Mouse (Mus musculus) frontal cortex, adult 2 months (tissue): Measurements from ENCODE around the gene Gm12216. TPM values are rescaled to one million over a fixed set of nuclear protein-coding genes. Genes with fewer than 3 reads are reported as not detected.
"Not testable (repeated sequence)": the region's sequence is repeated elsewhere in the genome, so short reads cannot be mapped to it uniquely, and the experiment has no call there.

Experiments
- DNase-seq, 2 experiments: peaks; one replicate each; pipeline ENCODE4 v3.0.0; 2022; ENCODE audit warnings: low spot score in 1 of 2; ENCODE audit errors: extremely low spot score in 1 of 2
- polyA plus RNA-seq: library from polyadenylated mRNA; depleted of rRNA; stranded (reverse); fragments of >200 nt; gene quantifications from 2 replicates; pipeline ENCODE4 v1.2.3, GENCODE M21; 2012

Gm12216 gene
- polyA plus RNA-seq, 1 experiment, result 3.2 TPM

DNA sequence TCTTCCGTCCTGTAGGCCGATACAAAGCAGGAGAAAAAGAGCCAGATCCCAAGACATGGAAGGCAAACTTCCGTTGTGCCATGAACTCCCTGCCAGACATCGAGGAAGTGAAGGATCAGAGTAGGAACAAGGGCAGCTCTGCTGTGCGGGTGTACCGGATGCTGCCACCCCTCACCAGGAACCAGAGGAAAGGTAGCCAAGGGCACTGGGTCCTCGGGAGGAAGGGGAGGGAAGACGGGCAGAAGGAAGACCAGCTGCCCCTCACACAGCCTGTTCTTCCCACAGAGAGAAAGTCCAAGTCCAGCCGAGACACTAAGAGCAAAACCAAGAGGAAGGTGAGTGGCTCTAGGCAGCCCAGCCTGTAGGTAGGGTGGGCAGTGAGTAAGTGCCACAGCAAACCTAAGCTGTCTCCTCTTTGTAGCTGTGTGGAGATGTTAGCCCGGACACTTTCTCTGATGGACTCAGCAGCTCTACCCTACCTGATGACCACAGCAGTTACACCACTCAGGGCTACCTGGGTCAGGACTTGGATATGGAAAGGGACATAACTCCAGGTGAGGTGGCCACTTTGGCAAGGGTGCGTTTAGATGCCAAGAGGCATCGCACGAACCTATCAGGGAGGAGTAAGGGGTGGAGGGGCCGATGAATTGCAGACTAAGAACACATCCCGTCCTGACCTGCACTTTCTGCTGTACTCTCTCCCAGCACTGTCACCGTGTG is 85.3 kb downstream of the Gm12216 start:
- no peak for DNase-seq

DNA sequence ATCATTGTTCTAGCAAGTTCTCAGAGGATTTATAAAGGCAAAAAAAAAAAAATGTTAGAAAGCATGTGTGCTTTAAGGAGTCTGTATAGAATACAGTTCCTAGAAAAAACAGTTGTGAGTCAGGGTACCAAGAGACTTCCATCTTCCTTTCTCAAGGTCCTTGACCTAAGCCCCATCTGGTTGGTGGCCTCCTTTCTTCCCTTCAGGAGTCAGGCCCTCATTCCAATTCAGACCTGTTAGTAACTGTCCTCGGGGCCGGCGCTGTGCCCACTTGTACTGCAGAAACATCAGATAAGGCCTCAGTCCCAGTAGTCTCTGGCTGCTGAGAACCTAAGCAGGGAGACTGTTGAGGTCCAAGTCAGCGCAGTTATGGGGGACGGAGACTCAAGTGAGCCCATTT is 86.0 kb downstream of the Gm12216 start, which contains the start of gene Gm17334:
Gm17334 (minus strand) TSS at position 101 of the 400 bp plus-strand sequence.
- no peak for DNase-seq

- no peak for DNase-seq
Observed at GRCm38 (mm10) chr11:53772536-53772935, 86.5 kb downstream of the Gm12216 start.

DNA sequence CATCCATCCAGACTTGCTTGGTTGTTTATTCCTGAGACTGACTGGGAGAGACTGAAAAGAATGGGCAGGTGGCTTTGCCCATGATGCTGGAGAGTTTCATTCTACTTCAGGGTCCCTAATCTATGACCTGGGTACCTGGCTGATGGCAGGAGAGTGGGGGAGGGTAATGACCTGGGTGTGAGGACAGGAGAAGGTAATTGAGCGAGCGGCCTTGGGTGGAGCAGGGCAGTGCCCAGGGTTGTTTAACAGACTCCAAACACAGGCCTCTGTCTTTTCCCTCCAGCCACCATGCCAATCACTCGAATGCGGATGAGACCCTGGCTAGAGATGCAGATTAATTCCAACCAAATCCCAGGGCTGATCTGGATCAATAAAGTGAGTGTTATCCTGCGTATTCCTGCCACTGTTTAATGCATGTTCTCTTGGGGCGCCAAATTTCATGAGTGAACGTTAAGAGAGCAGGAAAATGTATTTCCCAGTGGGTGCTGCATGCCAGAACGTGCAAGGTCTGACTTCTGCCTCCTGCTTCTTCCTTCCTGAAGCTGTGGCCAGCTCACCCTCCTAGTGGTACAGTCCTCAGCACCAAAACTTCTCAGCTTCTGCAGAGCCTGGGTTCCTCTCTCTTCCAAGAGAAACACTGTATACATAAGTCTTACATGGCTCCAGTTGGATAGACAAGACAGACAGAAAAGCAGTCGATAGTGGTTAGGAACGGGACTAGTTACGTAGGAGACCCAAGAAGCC is 87.9 kb downstream of the Gm12216 start:
- DNase-seq, result no peak

DNA sequence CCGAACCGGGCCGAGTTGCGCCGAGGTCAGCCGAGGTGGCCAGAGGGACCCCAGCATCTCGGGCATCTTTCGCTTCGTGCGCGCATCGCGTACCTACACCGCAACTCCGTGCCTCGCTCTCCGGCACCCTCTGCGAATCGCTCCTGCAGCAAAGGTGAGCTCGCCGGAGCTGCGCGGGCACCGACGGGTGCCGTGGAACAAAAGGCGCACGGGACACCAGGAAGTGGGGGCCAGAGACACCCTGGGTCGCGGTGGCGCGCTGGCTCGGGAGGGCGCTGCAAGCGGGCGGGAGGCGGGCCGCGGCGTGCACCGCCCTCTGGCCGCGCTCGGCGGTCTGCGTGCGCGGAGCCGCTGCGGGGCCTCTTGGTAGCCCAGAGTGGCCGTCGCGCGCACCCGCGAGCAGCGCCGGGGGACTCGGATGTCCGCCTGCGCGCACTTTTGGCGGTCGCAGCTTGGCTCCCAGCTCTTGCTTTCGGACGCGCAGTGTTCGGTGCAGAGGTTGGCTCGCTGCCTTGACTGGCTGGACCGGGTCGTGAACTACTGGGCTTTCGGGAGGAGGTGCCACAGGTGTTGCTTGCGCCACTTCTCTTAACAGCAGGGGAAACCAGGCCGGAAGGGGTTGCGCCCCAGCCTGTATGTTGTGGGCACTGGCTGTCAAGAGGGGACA is 88.8 kb downstream of the Gm12216 start:
- DNase-seq, result peak in 1 of 2 experiments; percentile 58

DNA sequence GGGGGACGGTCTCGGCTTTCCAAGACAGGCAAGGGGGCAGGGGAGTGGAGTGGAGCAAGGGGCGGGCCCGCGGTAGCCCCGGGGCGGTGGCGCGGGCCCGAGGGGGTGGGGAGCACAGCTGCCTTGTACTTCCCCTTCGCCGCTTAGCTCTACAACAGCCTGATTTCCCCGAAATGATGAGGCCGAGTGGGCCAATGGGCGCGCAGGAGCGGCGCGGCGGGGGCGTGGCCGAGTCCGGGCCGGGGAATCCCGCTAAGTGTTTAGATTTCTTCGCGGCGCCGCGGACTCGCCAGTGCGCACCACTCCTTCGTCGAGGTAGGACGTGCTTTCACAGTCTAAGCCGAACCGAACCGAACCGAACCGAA is 89.3 kb downstream of the Gm12216 start, which contains the start of gene Irf1:
Irf1 (plus strand) TSS at position 255 of the 365 bp plus-strand sequence.
- peak; percentile 67 to 86 for DNase-seq

- DNase-seq, result no peak
Observed at GRCm38 (mm10) chr11:53769185-53769576, 89.9 kb downstream of the Gm12216 start.

GRCm38 (mm10) chr11:53768422-53769184 is 90.5 kb downstream of the Gm12216 start:
- DNase-seq, result no peak

DNA sequence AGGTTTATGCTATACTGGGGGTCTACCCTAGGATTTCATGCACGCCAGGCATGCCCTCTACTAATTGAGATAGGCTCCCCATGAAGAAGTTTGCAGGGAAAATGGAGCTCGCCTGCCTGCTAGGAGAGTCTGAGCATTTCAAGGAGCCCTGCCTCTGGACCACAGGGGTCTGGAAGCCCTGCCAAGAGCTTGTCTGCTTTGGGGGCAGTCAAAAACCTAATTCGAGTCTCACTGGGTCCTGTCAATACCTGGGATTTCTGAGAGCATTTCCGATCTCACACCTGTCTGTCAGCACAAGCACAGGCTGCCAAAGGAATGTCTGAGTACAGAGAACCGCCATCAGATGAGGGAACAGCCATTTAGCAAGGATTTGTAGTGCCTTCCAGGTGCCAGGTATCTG is 94.5 kb downstream of the Gm12216 start:
- no peak for DNase-seq

DNA sequence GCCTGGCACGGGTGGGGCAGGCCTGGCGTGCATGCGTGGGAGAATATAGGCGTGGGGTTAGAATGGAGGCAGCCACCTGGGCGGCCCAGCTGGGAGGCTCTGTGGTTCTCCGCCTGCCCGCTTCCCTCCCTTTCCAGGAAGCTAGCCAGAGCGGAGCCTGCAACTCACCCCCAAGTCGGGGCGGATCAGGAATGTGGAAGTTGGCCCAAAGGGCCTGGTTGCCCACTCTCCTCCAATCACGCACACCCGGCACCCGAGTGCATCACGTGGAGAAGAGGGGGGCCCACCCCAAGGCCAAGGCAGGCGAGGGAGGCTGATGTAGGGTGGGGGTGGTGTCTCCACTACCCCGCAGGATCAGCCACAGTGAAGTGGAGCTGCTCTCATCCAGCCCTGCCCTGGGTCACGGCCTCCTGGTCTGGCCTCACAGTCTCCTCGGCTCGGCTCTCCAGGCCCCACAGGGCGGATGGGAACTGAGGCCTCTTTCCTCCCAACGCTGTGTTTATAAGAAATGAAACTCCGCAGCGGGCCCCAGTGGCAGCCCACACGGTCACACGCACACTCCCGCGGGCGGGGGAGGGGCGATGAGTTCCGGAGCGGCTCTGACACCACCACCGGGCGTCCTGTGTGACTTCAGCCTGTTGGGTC is 95.4 kb downstream of the Gm12216 start:
- peak; percentile 60 to 76 for DNase-seq

DNA sequence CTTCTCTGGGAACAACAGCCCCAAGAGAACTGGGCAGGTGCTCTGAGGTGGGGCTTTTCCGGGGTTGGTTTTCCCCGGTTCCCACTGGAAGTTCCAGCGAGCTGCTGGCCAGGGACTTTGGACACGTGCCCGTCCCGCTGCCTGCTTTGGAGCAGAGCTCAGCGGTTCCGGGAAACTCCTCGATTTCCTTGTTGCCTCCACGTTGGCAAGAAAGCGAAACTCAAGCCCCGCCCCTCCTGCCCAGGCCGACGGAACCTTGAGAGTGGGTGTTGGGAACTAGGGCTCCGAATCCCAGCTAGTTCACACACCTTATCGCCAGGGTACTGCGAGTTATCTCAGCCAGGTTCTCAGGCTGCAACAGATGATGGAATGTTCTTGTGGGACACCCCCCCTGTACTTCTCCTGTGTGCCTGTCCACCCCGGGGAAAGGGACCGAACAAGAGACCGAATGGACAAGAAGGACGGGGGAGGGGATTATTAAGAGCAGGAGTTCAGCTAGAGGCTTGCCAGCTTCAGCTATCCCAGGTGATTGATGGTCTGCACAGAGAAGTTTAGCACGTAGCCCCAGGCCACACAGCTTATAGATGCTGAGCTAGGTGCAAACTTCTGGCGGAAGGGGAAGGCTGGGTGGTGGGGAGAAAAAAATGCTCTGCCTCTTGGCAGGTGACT is 96.1 kb downstream of the Gm12216 start:
- DNase-seq, result peak in 1 of 2 experiments; percentile 53

- no peak for DNase-seq
Observed at GRCm38 (mm10) chr11:53762426-53762825, 96.6 kb downstream of the Gm12216 start.

DNA sequence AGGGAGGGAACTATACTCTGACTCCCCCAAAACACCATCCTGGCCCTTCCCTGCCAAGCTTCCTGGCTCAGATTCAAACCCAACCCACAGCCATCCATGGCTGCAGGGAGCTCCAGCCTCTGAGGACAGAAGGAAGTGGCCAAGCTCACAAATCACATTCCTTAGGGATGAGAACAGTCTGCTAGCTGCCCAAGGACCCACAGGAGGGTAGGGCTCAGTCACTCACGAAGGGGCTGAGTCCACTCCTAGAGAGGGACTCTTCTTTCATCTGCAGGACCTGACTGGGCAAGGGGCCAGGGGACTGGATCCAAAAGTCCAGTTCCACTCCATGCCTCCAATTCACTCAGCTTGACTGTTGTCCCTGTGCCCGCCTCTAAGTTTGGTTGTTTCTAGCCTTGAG is 97.2 kb downstream of the Gm12216 start:
- DNase-seq, result peak in 1 of 2 experiments; percentile 19

DNA sequence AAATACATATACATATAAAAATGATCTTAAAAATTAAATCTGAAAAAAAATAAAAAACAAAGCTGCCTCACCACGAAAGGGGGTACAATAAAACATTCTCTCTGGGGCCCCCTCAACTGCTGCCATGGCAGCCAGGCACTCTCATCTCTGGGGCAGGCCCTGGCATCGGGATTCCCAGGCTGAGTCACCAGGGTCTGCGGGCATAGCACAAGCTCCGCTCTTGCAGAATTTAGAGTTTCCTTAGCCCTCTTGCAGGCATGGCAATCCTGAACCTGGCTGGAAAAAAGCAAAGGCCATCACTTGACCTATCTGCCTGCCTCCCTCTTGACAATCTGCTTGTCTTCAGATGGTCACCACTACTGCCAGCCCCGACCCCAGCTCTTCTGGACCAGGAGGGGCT is 97.8 kb downstream of the Gm12216 start:
- no peak for DNase-seq

DNA sequence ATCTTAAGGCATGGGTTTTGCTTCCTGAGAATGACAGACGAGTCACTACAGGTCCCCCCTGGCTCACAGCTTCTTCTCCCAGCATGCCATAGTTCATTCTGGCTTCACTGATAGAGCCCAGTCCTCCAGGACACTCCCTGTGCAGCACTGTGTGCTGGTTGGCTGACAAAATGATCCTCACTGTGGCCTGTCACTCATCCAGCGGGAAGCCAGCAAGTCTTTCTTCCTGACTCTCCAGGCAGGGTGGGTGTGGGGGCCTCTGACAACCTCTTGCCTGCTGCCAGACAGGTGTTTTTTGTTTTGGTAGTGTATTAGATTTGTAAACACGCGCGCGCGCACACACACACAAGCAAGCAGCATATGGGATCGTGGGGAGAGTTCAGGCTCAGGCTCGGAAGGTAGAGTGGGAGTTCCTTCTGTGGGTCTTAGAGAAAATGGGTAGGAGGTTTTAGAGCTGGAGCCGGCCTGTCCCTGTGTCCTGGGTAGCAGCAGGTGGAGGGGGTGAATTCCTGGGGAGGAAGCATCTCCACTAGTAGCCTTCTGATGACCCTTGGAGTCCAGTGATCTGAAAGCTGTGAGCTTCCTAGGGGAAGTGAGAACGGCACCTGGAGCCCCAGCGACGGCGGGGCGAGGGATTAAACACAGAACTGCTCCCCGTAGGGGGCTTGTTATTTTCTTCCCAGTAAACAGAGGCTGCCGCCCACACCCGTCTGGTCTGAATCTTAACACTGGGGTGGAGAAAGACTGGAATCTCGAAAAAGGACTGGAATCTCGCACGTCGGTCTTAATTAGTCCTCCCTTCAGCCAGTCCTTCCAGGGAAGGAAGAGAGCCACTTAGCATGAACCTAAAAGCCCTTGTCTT is 99.3 kb downstream of the Gm12216 start:
- DNase-seq, result no peak

DNA sequence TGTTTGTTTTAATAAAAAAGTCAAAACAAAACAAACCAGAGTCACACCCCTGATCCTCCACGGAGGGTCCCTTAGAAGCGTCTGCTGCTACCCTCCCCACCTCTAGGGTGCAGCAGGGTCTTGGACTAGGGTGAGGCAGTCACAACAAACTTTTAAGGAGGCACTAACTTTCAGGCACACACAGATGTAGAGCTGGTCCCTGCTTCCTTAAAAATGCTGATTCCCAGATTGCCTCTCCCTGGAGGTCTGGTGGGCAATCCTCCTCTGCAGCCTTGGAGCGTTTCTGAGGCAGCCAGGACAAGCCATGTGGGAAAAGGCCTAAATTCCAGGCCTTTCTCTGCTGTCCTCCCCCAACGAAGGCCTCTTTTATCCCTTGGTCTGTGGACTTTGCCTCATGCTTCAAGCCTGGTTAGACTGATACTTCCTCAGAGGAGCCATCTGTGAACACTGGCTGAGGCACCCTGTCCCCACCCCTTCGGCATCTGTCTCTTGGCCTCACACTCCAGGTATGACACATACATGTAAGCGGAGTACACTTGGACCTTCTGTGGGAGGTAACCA is 100.2 kb downstream of the Gm12216 start:
- no peak for DNase-seq

DNA sequence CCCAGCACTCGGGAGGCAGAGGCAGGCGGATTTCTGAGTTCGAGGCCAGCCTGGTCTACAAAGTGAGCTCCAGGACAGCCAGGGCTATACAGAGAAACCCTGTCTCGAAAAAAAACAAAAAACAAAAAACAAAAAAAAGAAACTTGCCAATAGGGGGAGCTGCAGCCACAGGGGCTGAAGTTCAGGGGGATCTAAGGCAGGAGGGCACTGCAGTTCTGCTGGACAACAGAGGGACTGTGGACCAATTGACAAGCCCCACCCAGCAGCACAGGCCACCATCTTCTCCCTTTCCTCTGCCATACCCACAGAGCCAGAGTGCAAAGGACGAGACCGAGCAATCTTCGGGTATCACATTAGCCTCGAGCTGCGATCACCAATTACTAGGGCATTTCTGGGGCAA is 101.0 kb downstream of the Gm12216 start:
- not testable (repeated sequence) for DNase-seq

GRCm38 (mm10) chr11:53757612-53758011 is 101.4 kb downstream of the Gm12216 start:
- no peak for DNase-seq
